Mouse (Mus musculus): ENCODE measurements around the gene Pparg.

Gene Pparg

GRCm38 (mm10) chr6:115361606-115362462 lies 1.1 kb downstream of the Pparg start:
- no peak for DNase-seq (ENCODE audit: low read depth)

GRCm38 (mm10) chr6:115366869-115367610 lies 6.3 kb downstream of the Pparg start:
- no peak for DNase-seq (ENCODE audit: low read depth)

GRCm38 (mm10) chr6:115374871-115375852 lies 14.4 kb downstream of the Pparg start:
- no peak for DNase-seq (ENCODE audit: low read depth)

GRCm38 (mm10) chr6:115380596-115380995 lies 19.8 kb downstream of the Pparg start:
- no peak for DNase-seq (ENCODE audit: low read depth)

GRCm38 (mm10) chr6:115382712-115383111 lies 22.0 kb downstream of the Pparg start:
- no peak for DNase-seq (ENCODE audit: low read depth)

GRCm38 (mm10) chr6:115389945-115390540 lies 29.3 kb downstream of the Pparg start:
- DNase-seq (ENCODE audit: low read depth), result no peak

- DNase-seq (ENCODE audit: low read depth), result no peak
Measured at GRCm38 (mm10) chr6:115396911-115397310, 36.2 kb downstream of the Pparg start.

- no peak for DNase-seq (ENCODE audit: low read depth)
Measured at GRCm38 (mm10) chr6:115404354-115404753, 43.6 kb downstream of the Pparg start.

- DNase-seq (ENCODE audit: low read depth), result no peak
Measured at GRCm38 (mm10) chr6:115411477-115411876, 50.7 kb downstream of the Pparg start.

GRCm38 (mm10) chr6:115418171-115418570 lies 57.4 kb downstream of the Pparg start:
- DNase-seq (ENCODE audit: low read depth), result no peak

GRCm38 (mm10) chr6:115418964-115419363 lies 58.2 kb downstream of the Pparg start:
- no peak for DNase-seq (ENCODE audit: low read depth)

GRCm38 (mm10) chr6:115420963-115421362 lies 60.2 kb downstream of the Pparg start:
- no peak for DNase-seq (ENCODE audit: low read depth)

- DNase-seq (ENCODE audit: low read depth), result no peak
Measured at GRCm38 (mm10) chr6:115421665-115422064, 60.9 kb downstream of the Pparg start.

GRCm38 (mm10) chr6:115424433-115424832 lies 63.7 kb downstream of the Pparg start:
- no peak for DNase-seq (ENCODE audit: low read depth)

GRCm38 (mm10) chr6:115432726-115433125 lies 72.0 kb downstream of the Pparg start:
- DNase-seq (ENCODE audit: low read depth), result no peak

GRCm38 (mm10) chr6:115434054-115434453 lies 73.3 kb downstream of the Pparg start:
- no peak for DNase-seq (ENCODE audit: low read depth)

GRCm38 (mm10) chr6:115434816-115435215 lies 74.1 kb downstream of the Pparg start:
- no peak for DNase-seq (ENCODE audit: low read depth)

- no peak for DNase-seq (ENCODE audit: low read depth)
Measured at GRCm38 (mm10) chr6:115440231-115441006, 79.7 kb downstream of the Pparg start.

- DNase-seq (ENCODE audit: low read depth), result no peak
Measured at GRCm38 (mm10) chr6:115452501-115452900, 91.8 kb downstream of the Pparg start.

GRCm38 (mm10) chr6:115462743-115463337 lies 102.1 kb downstream of the Pparg start:
- no peak for DNase-seq (ENCODE audit: low read depth)

Data from c-Kit-positive CD71-positive TER-119-negative erythroid progenitor cells, embryonic 14.5 days (primary cell).